Mouse (Mus musculus) kidney, embryonic 14.5 days (tissue): ENCODE results near the gene Batf2. TPM values are rescaled to one million over a fixed set of nuclear protein-coding genes. Genes with fewer than 3 reads are reported as not detected.

ENCODE experiments used
- ATAC-seq: fragments of 200-750 bp; cut with Nextera tagmentation; 2 replicates; pipeline ENCODE4 v1.8.0; 2017; ENCODE audit warnings: moderate number of reproducible peaks, mild to moderate bottlenecking, moderate TSS enrichment, moderate library complexity; ENCODE audit not compliant: low FRiP score, low TSS enrichment
- H3K27ac ChIP-seq: fragments of 300-500 bp; sonication (generic); 2 replicates; pipeline ENCODE4 v1.5.1; 2014; ENCODE audit warnings: low read depth, mild to moderate bottlenecking, low read length, moderate library complexity, mixed read lengths
- H3K27me3 ChIP-seq: fragments of 300-500 bp; sonication (generic); 2 replicates; pipeline ENCODE4 v1.6.1; 2014; ENCODE audit warnings: mild to moderate bottlenecking, low read length; ENCODE audit not compliant: control insufficient read depth, insufficient read depth
- H3K36me3 ChIP-seq: fragments of 300-500 bp; sonication (generic); 2 replicates; pipeline ENCODE4 v1.6.1; 2014; ENCODE audit warnings: low read length, mixed read lengths; ENCODE audit not compliant: control insufficient read depth, insufficient read depth
- H3K4me1 ChIP-seq: fragments of 300-500 bp; sonication (generic); 2 replicates; pipeline ENCODE4 v1.6.1; 2014; ENCODE audit warnings: low read length, mixed read lengths; ENCODE audit not compliant: control insufficient read depth, insufficient read depth
- H3K4me2 ChIP-seq: fragments of 300-500 bp; sonication (generic); replicated peaks from 2 replicates; pipeline ENCODE4 v1.6.1; 2014; ENCODE audit warnings: low read depth, mild to moderate bottlenecking, low read length
- H3K4me3 ChIP-seq: fragments of 300-500 bp; sonication (generic); 2 replicates; pipeline ENCODE4 v1.5.1; 2014; ENCODE audit warnings: mild to moderate bottlenecking, low read length
- H3K9ac ChIP-seq: fragments of 300-500 bp; sonication (generic); 2 replicates; pipeline ENCODE4 v1.6.1; 2014; ENCODE audit warnings: low read depth, mild to moderate bottlenecking, low read length, moderate library complexity
- H3K9me3 ChIP-seq: fragments of 300-500 bp; sonication (generic); 2 replicates; pipeline ENCODE4 v1.6.1; 2016; ENCODE audit warnings: low read length; ENCODE audit not compliant: control insufficient read depth
- WGBS: fragments of 180-500 bp; shearing (Covaris S2); extraction: QIAGEN DNeasy Blood & Tissue Kit; methylation state at CpG from one replicate; pipeline ENCODE4 v1.1.7; 2014; 5-methylcytosine and 5-hydroxymethylcytosine counted together
- polyA plus RNA-seq: library from polyadenylated mRNA; unstranded; fragments of >200 nt; fragmentation: Nextera tagmentation; extraction: Ambion mirVana; gene quantifications from 2 replicates; pipeline ENCODE4 v1.2.1, GENCODE M21; 2014

Batf2 gene
- polyA plus RNA-seq: 0.15 TPM in 1 of 2 replicates, not detected in the other

- Histone ChIP-seq H3K4me2 (peak within 1 kb of the TSS; percentile 84), H3K9me3 (no peaks in the 10 kb centered on the region), H3K27me3 (no peaks in the 10 kb centered on the region), H3K9ac (peak within 1 kb of the TSS; percentile 75), H3K4me1 (0 out of 2 replicates have a peak, but pooled peaks cover 5% of the 10 kb centered on the region), H3K36me3 (peaks cover 4% of the 10 kb centered on the region; the same call in 1 of the 2 replicates), H3K27ac (peak within 1 kb of the TSS; percentile 93), H3K4me3 (peak within 1 kb of the TSS; percentile 63)
- peak; percentile 95 for ATAC-seq
- WGBS: under 1% methylated on average over 67 of the region's 68 CpGs
Measured at GRCm38 (mm10) chr19:6140678-6141393, at the start of gene Batf2. TSS of gene Batf2 (plus strand) at chr19:6140983.

- H3K4me3 ChIP-seq: no peak within 1 kb of the TSS
- ATAC-seq: no peak
- H3K4me1 ChIP-seq: no peaks in the 10 kb centered on the region
- peaks cover 55% of the 10 kb centered on the region for H3K36me3 ChIP-seq
- no peak within 1 kb of the TSS for H3K4me2 ChIP-seq
- 91% methylated on average over 7 of the region's 7 CpGs for WGBS
- no peaks in the 10 kb centered on the region for H3K27me3 ChIP-seq
- H3K9me3 ChIP-seq: no peaks in the 10 kb centered on the region
- no peak within 1 kb of the TSS for H3K27ac ChIP-seq
- H3K9ac ChIP-seq: no peak within 1 kb of the TSS
Measured at GRCm38 (mm10) chr19:6094119-6094518, 46.7 kb upstream of the Batf2 start, which contains the start of gene AC131692.1. TSS of gene AC131692.1 (plus strand) at chr19:6094419.

- no peak for ATAC-seq
- H3K4me1 ChIP-seq: no peaks in the 10 kb centered on the region
- H3K36me3 ChIP-seq: peaks cover 22% of the 10 kb centered on the region
- no peak overlapping the region for H3K27ac ChIP-seq
- no peaks in the 10 kb centered on the region for H3K9me3 ChIP-seq
- 94% methylated on average over 3 of the region's 3 CpGs for WGBS
- no peak overlapping the region for H3K9ac ChIP-seq
- no peaks in the 10 kb centered on the region for H3K27me3 ChIP-seq
- no peak overlapping the region for H3K4me2 ChIP-seq
- H3K4me3 ChIP-seq: no peak overlapping the region
Measured at GRCm38 (mm10) chr19:6097847-6098246, 42.9 kb upstream of the Batf2 start.

- no peak for ATAC-seq
- WGBS: 67% methylated on average over 6 of the region's 6 CpGs
- no peaks in the 10 kb centered on the region for H3K4me1 ChIP-seq
- no peak overlapping the region for H3K4me2 ChIP-seq
- peaks cover 6% of the 10 kb centered on the region for H3K36me3 ChIP-seq
- H3K9me3 ChIP-seq: no peaks in the 10 kb centered on the region
- H3K9ac ChIP-seq: no peak overlapping the region
- no peak overlapping the region for H3K27ac ChIP-seq
- no peaks in the 10 kb centered on the region for H3K27me3 ChIP-seq
- no peak overlapping the region for H3K4me3 ChIP-seq
Measured at GRCm38 (mm10) chr19:6101186-6101585, 39.6 kb upstream of the Batf2 start.

GRCm38 (mm10) chr19:6102169-6102853 lies 38.5 kb upstream of the Batf2 start:
- H3K4me3 ChIP-seq: no peak overlapping the region
- no peaks in the 10 kb centered on the region for H3K9me3 ChIP-seq
- peaks cover 6% of the 10 kb centered on the region for H3K36me3 ChIP-seq
- H3K9ac ChIP-seq: no peak overlapping the region
- H3K4me2 ChIP-seq: no peak overlapping the region
- no peak overlapping the region for H3K27ac ChIP-seq
- no peaks in the 10 kb centered on the region for H3K27me3 ChIP-seq
- no peaks in the 10 kb centered on the region for H3K4me1 ChIP-seq
- 76% methylated on average over 6 of the region's 6 CpGs for WGBS
- ATAC-seq: no peak

GRCm38 (mm10) chr19:6104476-6104875 lies 36.3 kb upstream of the Batf2 start:
- Histone ChIP-seq H3K4me2 (no peak overlapping the region), H3K9ac (no peak overlapping the region), H3K36me3 (no peaks in the 10 kb centered on the region), H3K4me1 (no peaks in the 10 kb centered on the region), H3K9me3 (no peaks in the 10 kb centered on the region), H3K27me3 (no peaks in the 10 kb centered on the region), H3K4me3 (no peak overlapping the region), H3K27ac (no peak overlapping the region)
- no peak for ATAC-seq
- 74% methylated on average over 4 of the region's 4 CpGs for WGBS

GRCm38 (mm10) chr19:6105586-6105985 lies 35.2 kb upstream of the Batf2 start, which contains the start of gene Naaladl1:
TSS of gene Naaladl1 (plus strand) at chr19:6105782.
- H3K9me3 ChIP-seq: no peaks in the 10 kb centered on the region
- 88% methylated on average over 7 of the region's 7 CpGs for WGBS

GRCm38 (mm10) chr19:6113116-6113515 lies 27.7 kb upstream of the Batf2 start:
- ATAC-seq: no peak
- H3K27me3 ChIP-seq: no peaks in the 10 kb centered on the region
- H3K9ac ChIP-seq: no peak overlapping the region
- H3K4me2 ChIP-seq: no peak overlapping the region
- peaks cover 30% of the 10 kb centered on the region for H3K36me3 ChIP-seq
- H3K4me3 ChIP-seq: no peak overlapping the region
- peaks cover 6% of the 10 kb centered on the region; the same call in 1 of the 2 replicates for H3K4me1 ChIP-seq
- WGBS: 25% methylated on average over 6 of the region's 6 CpGs
- H3K27ac ChIP-seq: no peak overlapping the region
- H3K9me3 ChIP-seq: no peaks in the 10 kb centered on the region

More at GRCm38 (mm10) chr19:6105586-6105985, 35.2 kb upstream of the Batf2 start, which contains the start of gene Naaladl1:
- H3K4me1 ChIP-seq: no peaks in the 10 kb centered on the region
- no peak within 1 kb of the TSS for H3K27ac ChIP-seq
- H3K27me3 ChIP-seq: no peaks in the 10 kb centered on the region
- no peak within 1 kb of the TSS for H3K4me2 ChIP-seq
- H3K36me3 ChIP-seq: no peaks in the 10 kb centered on the region
- no peak for ATAC-seq
- no peak within 1 kb of the TSS for H3K9ac ChIP-seq
- no peak within 1 kb of the TSS for H3K4me3 ChIP-seq
